Mouse (Mus musculus): ENCODE data around the gene Dph3. TPM values are rescaled to one million over a fixed set of nuclear protein-coding genes. Genes with fewer than 3 reads are reported as not detected.
"Not testable (repeated sequence)": the region's sequence is repeated elsewhere in the genome, so short reads cannot be mapped to it uniquely, and the experiment has no call there.

Gene Dph3
- polyA plus RNA-seq, 1 experiment from 2014 or later: 21.6 TPM

DNA sequence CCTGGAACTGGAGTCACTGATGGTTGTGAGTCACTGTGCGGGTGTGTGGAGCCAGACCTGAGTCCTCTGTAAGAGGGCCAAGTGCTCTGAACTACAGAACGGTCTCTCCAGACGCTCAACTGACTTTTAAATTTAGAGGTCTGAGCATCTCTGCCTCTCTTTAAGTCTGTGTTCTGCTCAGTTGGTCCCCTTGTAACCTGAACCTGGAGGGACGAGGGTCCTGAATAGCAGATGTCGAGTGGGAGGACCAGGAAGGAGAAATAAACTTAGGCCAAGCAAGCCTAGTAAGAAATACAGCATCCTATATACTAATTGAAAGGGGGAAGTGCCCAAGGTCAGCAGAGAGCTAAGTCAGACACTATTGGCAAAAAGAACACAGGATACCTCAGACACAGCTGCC lies 11.2 kb upstream of the Dph3 start:
- 98% methylated on average over 5 of the region's 5 CpGs for WGBS (ENCODE audit: missing documents)
- no peak overlapping the region for H3K27ac ChIP-seq
- H3K36me3 ChIP-seq (ENCODE audit: inconsistent target): peaks cover 34% of the 10 kb centered on the region; the same call in 1 of the 2 replicates
- H3K4me3 ChIP-seq (ENCODE audit: inconsistent target): no peak overlapping the region
- H3K79me2 ChIP-seq (ENCODE audit: inconsistent target): no peaks in the 10 kb centered on the region

DNA sequence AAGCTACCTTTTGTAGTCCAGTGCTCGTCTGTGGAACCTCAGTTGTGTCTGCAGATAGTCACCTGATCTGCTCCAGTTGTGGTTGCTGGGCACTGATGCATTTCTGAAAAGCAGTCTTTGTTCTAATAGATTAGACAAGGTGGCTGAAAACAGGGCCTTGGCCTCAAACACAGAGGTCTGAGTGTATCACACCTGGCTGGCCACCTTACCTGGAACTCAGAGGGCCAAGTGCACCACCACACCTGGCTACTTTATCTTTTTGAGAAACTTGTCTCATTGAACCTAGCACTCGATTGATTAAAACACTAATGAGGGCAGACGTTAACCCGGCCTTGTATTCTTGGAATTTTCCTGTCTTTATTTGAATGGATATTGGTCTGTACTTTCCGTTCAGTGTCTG lies 10.1 kb upstream of the Dph3 start:
- Histone ChIP-seq H3K4me3 (ENCODE audit: inconsistent target) (no peak overlapping the region), H3K27ac (no peak overlapping the region), H3K79me2 (ENCODE audit: inconsistent target) (no peaks in the 10 kb centered on the region), H3K36me3 (ENCODE audit: inconsistent target) (peaks cover 34% of the 10 kb centered on the region; the same call in 1 of the 2 replicates)
- 94% methylated on average over 5 of the region's 5 CpGs for WGBS (ENCODE audit: missing documents)

DNA sequence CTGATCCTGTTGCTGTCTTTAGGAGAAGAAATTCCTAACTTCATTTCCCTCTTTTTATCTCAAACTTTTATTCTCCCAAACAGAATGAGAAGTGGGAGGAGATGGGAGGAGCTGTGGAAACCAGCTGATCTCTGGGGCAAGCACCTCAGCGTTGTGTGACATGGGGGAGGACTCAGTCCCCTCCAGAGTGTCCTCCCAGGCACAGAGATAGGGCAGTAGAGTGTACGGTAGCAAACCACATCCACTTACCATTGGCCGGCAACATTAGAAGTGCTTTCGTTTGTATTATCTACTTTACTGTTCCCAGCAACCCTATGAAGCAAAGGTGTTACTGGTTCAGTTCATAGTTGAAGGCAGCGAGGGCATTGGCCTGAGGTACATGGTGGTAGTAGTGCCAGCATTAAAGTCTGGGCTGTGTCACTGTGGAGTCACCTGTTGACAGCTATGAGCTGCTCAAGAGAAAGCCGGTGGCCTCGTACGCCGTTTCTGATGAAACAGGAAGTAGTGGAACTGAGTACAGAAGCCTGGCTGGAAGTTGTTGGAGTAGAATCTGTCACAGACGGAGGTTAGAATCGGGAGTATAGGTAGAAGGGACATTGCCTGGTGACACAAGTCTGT lies 8.1 kb upstream of the Dph3 start:
- Histone ChIP-seq H3K79me2 (ENCODE audit: inconsistent target) (no peaks in the 10 kb centered on the region), H3K36me3 (ENCODE audit: inconsistent target) (peaks cover 23% of the 10 kb centered on the region; the same call in 1 of the 2 replicates), H3K4me3 (ENCODE audit: inconsistent target) (peak overlapping the region; percentile 12; the same call in 1 of the 2 replicates), H3K27ac (peak overlapping the region; percentile 33)
- 25% methylated on average over 11 of the region's 11 CpGs for WGBS (ENCODE audit: missing documents)

DNA sequence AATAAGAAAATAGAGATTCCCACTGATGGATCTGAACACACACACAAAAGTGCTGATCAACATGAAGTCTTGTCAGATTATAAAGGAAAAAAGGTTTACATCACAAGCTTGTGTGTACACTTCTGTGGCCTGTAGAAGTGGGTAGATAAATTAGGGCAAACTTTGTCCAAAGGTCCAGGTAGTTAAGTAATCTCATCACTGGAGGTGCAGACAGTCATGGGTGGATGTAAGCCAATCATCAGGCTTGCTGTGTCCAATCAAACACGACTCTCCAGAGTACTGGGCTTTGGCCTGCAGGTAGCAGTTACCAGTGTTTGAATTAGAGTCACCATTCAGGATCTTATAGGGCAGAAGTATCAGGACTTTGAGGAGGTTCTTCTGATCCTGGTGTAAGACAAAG lies 7.5 kb upstream of the Dph3 start:
- Histone ChIP-seq H3K79me2 (ENCODE audit: inconsistent target) (no peaks in the 10 kb centered on the region), H3K4me3 (ENCODE audit: inconsistent target) (no peak overlapping the region), H3K36me3 (ENCODE audit: inconsistent target) (peaks cover 18% of the 10 kb centered on the region; the same call in 1 of the 2 replicates), H3K27ac (no peak overlapping the region)
- WGBS (ENCODE audit: missing documents): 85% methylated on average over 1 of the region's 1 CpGs

DNA sequence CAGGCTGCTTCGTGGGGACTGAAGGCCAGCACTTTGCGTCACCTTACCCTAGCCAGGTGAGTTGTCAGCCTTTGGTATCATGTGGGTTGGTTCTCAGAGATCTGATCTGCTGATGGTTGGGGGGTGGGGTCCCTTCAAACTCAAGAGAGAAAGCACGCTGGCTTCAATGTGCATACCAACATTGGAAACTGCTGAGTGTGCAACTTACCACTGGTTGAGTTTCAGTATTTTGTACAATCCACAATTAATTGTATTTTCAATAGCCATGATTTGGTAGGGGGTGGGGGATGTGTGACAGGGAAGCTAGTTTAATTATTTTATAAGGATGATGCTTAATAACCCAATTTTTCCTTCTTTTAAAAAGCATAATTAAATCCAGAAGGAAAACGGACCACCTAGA lies 6.2 kb upstream of the Dph3 start:
- no peaks in the 10 kb centered on the region for H3K79me2 ChIP-seq (ENCODE audit: inconsistent target)
- 97% methylated on average over 4 of the region's 4 CpGs for WGBS (ENCODE audit: missing documents)
- no peak overlapping the region for H3K27ac ChIP-seq
- peaks cover 4% of the 10 kb centered on the region; the same call in 1 of the 2 replicates for H3K36me3 ChIP-seq (ENCODE audit: inconsistent target)
- no peak overlapping the region for H3K4me3 ChIP-seq (ENCODE audit: inconsistent target)

DNA sequence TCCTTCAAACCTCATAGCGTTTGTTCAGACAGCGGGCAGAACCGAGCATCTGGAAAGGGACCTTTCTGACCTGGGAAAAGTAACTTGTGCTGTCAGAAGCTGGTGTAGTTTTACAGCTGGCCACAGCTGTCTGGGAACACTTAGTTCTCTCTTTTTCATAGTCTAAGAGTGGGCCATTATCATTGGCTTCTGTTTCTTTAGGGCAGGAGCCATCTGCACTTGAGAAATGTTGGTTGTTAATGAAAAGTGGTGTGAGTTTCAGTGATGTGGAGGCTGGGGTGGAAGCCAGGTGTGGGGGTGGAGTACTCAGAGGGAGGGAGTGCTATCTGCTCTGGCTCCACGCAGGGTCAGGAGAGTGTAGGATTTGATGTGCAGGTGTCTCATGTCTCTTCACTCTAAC lies 5.6 kb upstream of the Dph3 start:
- no peaks in the 10 kb centered on the region; the same call in 1 of the 2 replicates for H3K36me3 ChIP-seq (ENCODE audit: inconsistent target)
- WGBS (ENCODE audit: missing documents): 95% methylated on average over 4 of the region's 4 CpGs
- no peak overlapping the region for H3K27ac ChIP-seq
- no peak overlapping the region for H3K4me3 ChIP-seq (ENCODE audit: inconsistent target)
- no peaks in the 10 kb centered on the region for H3K79me2 ChIP-seq (ENCODE audit: inconsistent target)

DNA sequence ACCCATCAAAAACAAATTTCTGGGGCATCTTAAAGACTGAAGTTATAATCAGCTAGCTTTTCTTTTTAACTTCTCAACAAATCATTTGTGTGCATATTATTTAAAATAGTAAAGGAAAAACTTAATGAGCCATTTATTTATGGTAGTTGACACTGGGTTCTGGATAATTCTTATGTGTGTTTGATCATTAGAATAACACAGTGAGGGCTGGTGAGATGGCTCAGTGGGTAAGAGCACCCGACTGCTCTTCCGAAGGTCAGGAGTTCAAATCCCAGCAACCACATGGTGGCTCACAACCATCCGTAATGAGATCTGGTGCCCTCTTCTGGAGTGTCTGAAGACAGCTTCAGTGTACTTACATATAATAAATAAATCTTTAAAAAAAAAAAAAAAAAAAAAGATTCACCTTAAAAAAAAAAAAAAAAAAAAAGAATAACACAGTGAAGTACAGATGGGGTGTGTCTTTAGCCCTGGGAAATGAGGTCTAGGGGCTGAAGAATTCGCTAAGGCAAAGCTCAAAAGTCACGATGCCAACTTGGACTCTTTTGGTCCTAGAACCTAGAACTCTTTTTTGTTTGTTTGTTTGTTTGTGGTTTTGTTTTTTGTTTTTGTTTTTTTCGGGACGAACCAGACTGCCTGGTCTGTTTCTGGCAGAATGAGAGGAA lies 2.2 kb upstream of the Dph3 start:
- H3K36me3 ChIP-seq (ENCODE audit: inconsistent target); H3K4me3 ChIP-seq (ENCODE audit: inconsistent target); H3K27ac ChIP-seq: not testable (repeated sequence)
- H3K79me2 ChIP-seq (ENCODE audit: inconsistent target): peaks cover 16% of the 10 kb centered on the region
- 96% methylated on average over 6 of the region's 7 CpGs for WGBS (ENCODE audit: missing documents)

DNA sequence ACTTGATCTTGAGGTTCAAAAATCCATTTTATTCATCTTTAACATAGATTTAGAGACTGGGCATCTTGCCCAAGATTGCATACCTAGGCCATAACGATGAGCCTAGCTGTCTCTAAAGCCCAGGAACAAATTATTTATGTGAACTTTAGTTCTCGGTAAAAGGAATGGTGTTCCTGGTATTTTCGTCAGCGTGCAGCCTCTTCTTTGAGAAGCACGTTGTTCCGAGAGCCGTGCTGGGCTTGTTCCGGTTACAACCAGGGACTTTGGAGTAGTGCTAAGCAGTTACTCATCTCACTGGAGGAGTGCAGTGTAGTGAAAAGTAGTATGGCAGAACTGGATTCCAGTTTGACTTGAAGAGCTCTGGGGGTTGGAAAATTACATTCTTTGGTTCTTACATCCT lies 697 bp upstream of the Dph3 start:
- peaks cover 19% of the 10 kb centered on the region for H3K36me3 ChIP-seq (ENCODE audit: inconsistent target)
- H3K27ac ChIP-seq: peak overlapping the region; percentile 69
- H3K4me3 ChIP-seq (ENCODE audit: inconsistent target): peak overlapping the region; percentile 64
- WGBS (ENCODE audit: missing documents): 39% methylated on average over 8 of the region's 8 CpGs
- H3K79me2 ChIP-seq (ENCODE audit: inconsistent target): peaks cover 16% of the 10 kb centered on the region

DNA sequence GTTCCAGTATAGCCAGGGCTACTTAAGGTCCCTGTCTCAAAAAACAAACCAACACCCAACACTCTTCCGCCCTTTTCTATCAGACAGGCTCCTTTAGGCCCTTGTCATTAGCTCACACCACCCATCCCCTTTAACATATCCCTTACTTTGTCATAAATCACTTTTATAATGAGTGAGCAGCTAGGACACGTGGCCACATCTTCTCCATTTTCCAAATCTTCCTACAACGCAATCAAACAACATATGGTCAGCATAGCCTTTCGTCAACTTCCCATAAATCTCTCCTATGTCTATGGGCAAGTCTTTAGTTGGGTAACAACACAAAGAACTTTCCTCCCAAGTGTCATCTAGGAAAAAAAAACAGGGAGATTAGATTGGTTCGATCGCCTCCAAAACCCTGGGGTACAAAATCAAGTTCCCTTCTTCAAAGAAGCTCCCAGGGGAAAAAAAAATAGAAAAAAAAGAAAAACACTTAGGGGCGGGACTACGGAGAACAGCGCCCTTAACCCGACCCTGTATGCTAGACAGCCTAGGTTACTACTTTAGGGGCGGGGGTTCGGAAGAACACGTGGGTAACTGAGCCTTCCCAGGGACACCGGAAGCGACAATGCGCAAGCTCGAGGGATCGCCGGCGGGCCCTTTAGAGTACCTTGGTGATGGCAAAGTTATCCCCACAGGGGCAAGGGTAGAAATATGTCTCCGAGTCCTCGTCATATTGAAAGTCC lies 606 bp downstream of the Dph3 start, which contains the start of gene Oxnad1:
Oxnad1 (plus strand) TSS at position 614 of the 725 bp plus-strand sequence.
- H3K79me2 ChIP-seq (ENCODE audit: inconsistent target): peaks cover 16% of the 10 kb centered on the region
- H3K36me3 ChIP-seq (ENCODE audit: inconsistent target): peaks cover 19% of the 10 kb centered on the region
- WGBS (ENCODE audit: missing documents): 3% methylated on average over 21 of the region's 22 CpGs
- peak within 1 kb of the TSS; percentile 69 for H3K27ac ChIP-seq
- H3K4me3 ChIP-seq (ENCODE audit: inconsistent target): peak within 1 kb of the TSS; percentile 64

DNA sequence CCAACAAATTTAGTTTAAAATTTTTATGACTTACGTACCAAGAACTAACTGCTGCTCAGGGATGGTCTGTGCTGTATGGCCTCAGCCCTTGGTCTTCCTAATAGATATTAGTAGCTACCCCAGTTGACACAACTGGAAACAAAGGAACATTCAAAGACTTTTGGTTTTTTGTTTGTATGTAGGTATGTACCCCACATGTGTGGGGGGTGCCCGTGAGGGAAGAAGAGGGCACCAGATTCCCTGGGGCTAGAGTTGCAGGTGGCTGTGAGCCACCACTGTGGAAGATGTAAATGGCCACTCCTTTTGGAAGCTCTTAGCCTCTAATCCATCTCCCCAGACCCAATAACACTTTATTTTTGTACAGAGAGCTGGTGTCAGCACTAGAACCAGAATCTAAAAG lies 2.1 kb downstream of the Dph3 start:
- H3K36me3 ChIP-seq (ENCODE audit: inconsistent target): peaks cover 19% of the 10 kb centered on the region
- WGBS (ENCODE audit: missing documents): 100% methylated on average over 2 of the region's 2 CpGs
- H3K79me2 ChIP-seq (ENCODE audit: inconsistent target): peaks cover 16% of the 10 kb centered on the region
- H3K4me3 ChIP-seq (ENCODE audit: inconsistent target): no peak overlapping the region
- H3K27ac ChIP-seq: no peak overlapping the region

DNA sequence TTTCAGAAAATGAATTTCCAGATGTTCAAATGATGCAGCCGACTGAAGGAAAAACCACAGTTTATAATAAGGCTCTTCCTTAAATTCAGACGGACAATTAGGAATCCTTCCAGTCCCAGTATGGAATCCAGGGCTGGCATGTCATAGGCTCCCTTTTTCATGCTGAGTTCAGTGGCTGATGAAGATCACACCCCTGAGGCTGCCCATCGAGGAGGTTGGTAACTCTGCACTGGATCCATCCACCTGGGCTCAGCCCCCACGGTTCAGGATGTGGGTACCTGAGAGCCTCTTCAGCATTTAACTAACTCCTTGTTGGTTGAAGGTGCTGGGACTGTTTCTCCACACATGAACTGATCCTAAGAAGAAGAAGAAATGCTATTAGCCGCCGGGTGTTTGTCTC lies 2.6 kb downstream of the Dph3 start:
- Histone ChIP-seq H3K36me3 (ENCODE audit: inconsistent target) (peaks cover 19% of the 10 kb centered on the region), H3K27ac (no peak overlapping the region), H3K4me3 (ENCODE audit: inconsistent target) (no peak overlapping the region), H3K79me2 (ENCODE audit: inconsistent target) (peaks cover 16% of the 10 kb centered on the region)
- 86% methylated on average over 6 of the region's 6 CpGs for WGBS (ENCODE audit: missing documents)

DNA sequence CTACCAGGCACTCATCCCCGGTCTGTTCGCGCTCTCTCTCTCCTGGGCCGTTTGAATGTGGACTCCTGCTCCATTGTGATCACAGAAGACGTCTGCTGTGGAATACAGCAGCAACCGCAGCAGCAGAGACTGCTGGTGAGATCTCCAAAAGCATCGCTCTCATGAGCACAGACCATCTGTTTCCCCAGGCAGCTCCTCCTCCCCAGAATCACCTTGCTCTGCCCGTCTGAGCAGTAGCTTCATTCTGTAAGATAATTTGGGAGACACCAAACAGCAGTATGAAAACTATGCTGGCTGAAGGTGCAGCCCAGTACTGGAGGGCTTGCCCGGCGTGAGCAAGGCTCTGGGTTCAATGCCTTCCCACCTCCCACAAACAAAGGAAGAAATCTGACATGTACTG lies 4.5 kb downstream of the Dph3 start:
- Histone ChIP-seq H3K79me2 (ENCODE audit: inconsistent target) (peaks cover 16% of the 10 kb centered on the region), H3K36me3 (ENCODE audit: inconsistent target) (peaks cover 19% of the 10 kb centered on the region), H3K4me3 (ENCODE audit: inconsistent target) (no peak overlapping the region), H3K27ac (no peak overlapping the region)
- 91% methylated on average over 10 of the region's 10 CpGs for whole genome bisulfite sequencing (ENCODE audit: missing documents)

DNA sequence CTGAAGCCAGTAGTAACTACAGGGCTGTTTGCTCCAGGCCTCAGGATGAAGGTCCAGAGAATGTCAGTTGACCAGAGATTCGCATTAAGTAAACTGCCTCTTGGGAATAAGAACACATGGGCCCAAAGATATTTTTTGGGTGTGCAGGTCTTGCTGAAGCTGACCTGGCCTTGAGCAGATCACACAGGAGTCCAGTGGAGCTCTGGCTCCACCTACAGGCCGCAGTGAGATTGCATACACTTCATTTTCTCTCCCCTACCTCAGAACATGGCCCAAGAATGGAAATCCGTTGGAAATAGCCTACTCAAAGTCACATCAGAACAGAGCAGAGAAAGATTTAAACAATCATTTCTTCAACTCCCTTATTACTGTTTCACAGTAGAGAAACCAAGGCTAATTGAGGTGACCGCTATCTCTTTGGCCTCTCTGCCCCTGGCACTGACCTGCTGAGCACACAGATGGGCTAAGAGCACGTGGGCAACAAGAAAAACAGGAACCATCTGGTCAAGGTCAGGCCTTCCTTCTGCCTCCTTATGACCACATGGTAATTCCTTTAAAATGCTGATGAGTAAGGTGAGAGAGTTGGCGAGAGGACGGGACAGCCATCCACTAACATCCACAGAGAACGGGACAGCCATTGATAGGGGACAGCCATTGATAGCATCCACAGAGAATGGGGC lies 8.5 kb downstream of the Dph3 start:
- peaks cover 8% of the 10 kb centered on the region; the same call in 1 of the 2 replicates for H3K36me3 ChIP-seq (ENCODE audit: inconsistent target)
- H3K27ac ChIP-seq: no peak overlapping the region
- WGBS (ENCODE audit: missing documents): 52% methylated on average over 8 of the region's 8 CpGs
- H3K79me2 ChIP-seq (ENCODE audit: inconsistent target): no peaks in the 10 kb centered on the region
- no peak overlapping the region for H3K4me3 ChIP-seq (ENCODE audit: inconsistent target)

DNA sequence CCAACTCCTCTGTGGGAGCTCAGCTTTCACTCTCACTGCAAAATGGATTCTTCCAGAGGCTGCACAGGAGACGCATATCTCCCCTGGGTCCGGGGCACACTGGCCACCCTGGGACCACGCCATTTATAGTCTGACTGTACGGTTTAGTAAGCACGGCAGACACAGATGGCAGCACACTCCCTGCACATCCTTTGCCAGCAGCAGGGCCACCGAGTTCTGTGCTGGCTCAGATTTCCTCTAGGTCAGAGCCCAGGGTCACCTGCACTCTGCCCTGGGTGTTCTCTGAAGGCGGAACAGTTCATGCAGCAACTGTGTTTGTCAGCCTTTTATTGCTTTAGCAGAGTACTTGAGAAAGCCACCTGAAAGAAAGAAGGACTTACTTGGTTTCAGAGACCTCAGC lies 11.6 kb downstream of the Dph3 start:
- no peaks in the 10 kb centered on the region for H3K79me2 ChIP-seq (ENCODE audit: inconsistent target)
- no peaks in the 10 kb centered on the region for H3K36me3 ChIP-seq (ENCODE audit: inconsistent target)
- no peak overlapping the region for H3K4me3 ChIP-seq (ENCODE audit: inconsistent target)
- 79% methylated on average over 4 of the region's 7 CpGs for WGBS (ENCODE audit: missing documents)
- no peak overlapping the region for H3K27ac ChIP-seq
